Mouse (Mus musculus) heart, postnatal 0 days (tissue): ENCODE data around the gene Ccdc110. TPM values are rescaled to one million over a fixed set of nuclear protein-coding genes. Genes with fewer than 3 reads are reported as not detected.

ENCODE experiments used
- ATAC-seq: fragments of 200-750 bp; cut with Nextera tagmentation; 2 replicates; pipeline ENCODE4 v1.8.0; 2017; ENCODE audit warnings: low read depth, moderate number of reproducible peaks, moderate library complexity; ENCODE audit not compliant: insufficient read depth
- DNase-seq: peaks from one replicate; pipeline ENCODE4 v3.0.0-alpha.2; 2016; ENCODE audit warnings: low spot score
- H3K27ac ChIP-seq: fragments of 300-500 bp; sonication (generic); 2 replicates; pipeline ENCODE4 v1.5.1; 2014; ENCODE audit warnings: low read depth, mild to moderate bottlenecking
- H3K27me3 ChIP-seq: fragments of 300-500 bp; sonication (generic); 2 replicates; pipeline ENCODE4 v1.6.1; 2014; ENCODE audit warnings: low read length, mixed read lengths; ENCODE audit not compliant: control insufficient read depth, insufficient read depth
- H3K36me3 ChIP-seq: fragments of 300-500 bp; sonication (generic); replicated peaks from 2 replicates; pipeline ENCODE4 v1.6.1; 2014; ENCODE audit warnings: low read length, mixed read lengths; ENCODE audit not compliant: control insufficient read depth, insufficient read depth
- H3K4me1 ChIP-seq: fragments of 300-500 bp; sonication (generic); 2 replicates; pipeline ENCODE4 v1.6.1; 2014; ENCODE audit warnings: antibody characterized with exemption; ENCODE audit not compliant: control insufficient read depth, insufficient read depth
- H3K4me2 ChIP-seq: fragments of 300-500 bp; sonication (generic); 2 replicates; pipeline ENCODE4 v1.6.1; 2014; ENCODE audit warnings: low read depth, mild to moderate bottlenecking, low read length, moderate library complexity
- H3K4me3 ChIP-seq: fragments of 300-500 bp; sonication (generic); 2 replicates; pipeline ENCODE4 v1.5.1; 2014; ENCODE audit warnings: low read depth, low read length
- H3K9ac ChIP-seq: fragments of 300-500 bp; sonication (generic); replicated peaks from 2 replicates; pipeline ENCODE4 v1.6.1; 2014; ENCODE audit warnings: low read depth, low read length, mixed read lengths
- H3K9me3 ChIP-seq: fragments of 300-500 bp; sonication (generic); replicated peaks from 2 replicates; pipeline ENCODE4 v1.6.1; 2016; ENCODE audit warnings: low read length; ENCODE audit not compliant: control insufficient read depth
- CTCF ChIP-seq: IDR thresholded peaks from 2 replicates; pipeline ENCODE4 v1.5.1; 2016; ENCODE audit warnings: antibody characterized with exemption, control low read depth, low read depth
- EP300 ChIP-seq: IDR thresholded peaks from 2 replicates; pipeline ENCODE4 v1.6.1; 2016; ENCODE audit warnings: antibody characterized with exemption, low read depth
- WGBS: fragments of 180-500 bp; shearing (Covaris S2); extraction: QIAGEN DNeasy Blood & Tissue Kit; methylation state at CpG from one replicate; pipeline ENCODE4 v1.1.7; 2014; 5-methylcytosine and 5-hydroxymethylcytosine counted together
- polyA plus RNA-seq: library from polyadenylated mRNA; unstranded; fragments of >200 nt; fragmentation: Nextera tagmentation; extraction: Ambion mirVana; gene quantifications from 2 replicates; pipeline ENCODE4 v1.2.1, GENCODE M21; 2015
- total RNA-seq: library from RNA; depleted of rRNA; stranded (reverse); fragments of >200 nt; gene quantifications from 2 replicates; pipeline ENCODE4 v1.2.3, GENCODE M21; 2014; ENCODE audit warnings: low replicate concordance; rRNA removed

Gene Ccdc110
- total RNA-seq (not detected in 2 replicates), polyA plus RNA-seq (not detected in 2 replicates)

DNA sequence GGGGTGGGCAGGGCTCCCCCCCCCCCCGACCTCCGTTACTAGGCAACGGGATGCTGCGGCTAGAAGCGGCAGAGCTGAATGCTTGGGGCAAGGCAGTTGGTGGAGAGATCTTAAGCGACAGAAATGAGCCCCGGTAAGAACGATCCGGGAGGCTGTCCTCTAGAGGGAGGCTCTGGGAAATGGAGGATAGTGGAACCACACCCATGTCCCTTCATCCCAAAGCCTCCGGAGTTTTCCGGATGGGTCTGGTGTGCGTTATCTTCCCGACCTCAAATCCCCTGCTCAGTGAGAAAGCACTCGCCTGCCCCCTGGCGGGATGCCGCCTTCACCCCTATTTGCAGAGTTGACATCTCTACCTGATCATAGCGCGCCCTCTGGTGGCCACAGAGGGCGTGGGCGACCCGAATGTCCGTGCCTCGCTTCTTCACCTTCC is at the start of gene Ccdc110:
Gene Ccdc110 (plus strand): TSS at position 38 of the 433 bp plus-strand sequence.
- 4% methylated on average over 23 of the region's 23 CpGs for WGBS
- H3K4me1 ChIP-seq: peaks cover 6% of the 10 kb centered on the region; the same call in 1 of the 2 replicates
- H3K27ac ChIP-seq: no peak within 1 kb of the TSS
- H3K4me3 ChIP-seq: peak within 1 kb of the TSS; percentile 11; the same call in 1 of the 2 replicates
- ATAC-seq: peak; percentile 94
- H3K36me3 ChIP-seq: no peaks in the 10 kb centered on the region
- no peak for TF ChIP-seq EP300
- TF ChIP-seq CTCF: peak; percentile 100
- peak within 1 kb of the TSS; percentile 21 for H3K4me2 ChIP-seq
- H3K9ac ChIP-seq: no peak within 1 kb of the TSS
- peak; percentile 91 for DNase-seq
- H3K27me3 ChIP-seq: no peaks in the 10 kb centered on the region
- H3K9me3 ChIP-seq: peaks cover 5% of the 10 kb centered on the region; the same call in 1 of the 2 replicates

GRCm38 (mm10) chr8:45885202-45885685 is 49.2 kb upstream of the Ccdc110 start, which contains the start of gene Pdlim3:
Gene Pdlim3 (plus strand): TSS chr8:45885461.
- ATAC-seq (peak; percentile 91), DNase-seq (peak; percentile 87)
- H3K4me1 ChIP-seq: 0 out of 2 replicates have a peak, but pooled peaks cover 3% of the 10 kb centered on the region
- peak within 1 kb of the TSS; percentile 85 for H3K4me2 ChIP-seq
- TF ChIP-seq EP300: no peak
- no peaks in the 10 kb centered on the region for H3K27me3 ChIP-seq
- H3K27ac ChIP-seq: peak within 1 kb of the TSS; percentile 90
- no peaks in the 10 kb centered on the region for H3K36me3 ChIP-seq
- 1% methylated on average over 22 of the region's 22 CpGs for WGBS
- H3K9me3 ChIP-seq: no peaks in the 10 kb centered on the region
- peak within 1 kb of the TSS; percentile 69 for H3K9ac ChIP-seq
- peak within 1 kb of the TSS; percentile 66 for H3K4me3 ChIP-seq

DNA sequence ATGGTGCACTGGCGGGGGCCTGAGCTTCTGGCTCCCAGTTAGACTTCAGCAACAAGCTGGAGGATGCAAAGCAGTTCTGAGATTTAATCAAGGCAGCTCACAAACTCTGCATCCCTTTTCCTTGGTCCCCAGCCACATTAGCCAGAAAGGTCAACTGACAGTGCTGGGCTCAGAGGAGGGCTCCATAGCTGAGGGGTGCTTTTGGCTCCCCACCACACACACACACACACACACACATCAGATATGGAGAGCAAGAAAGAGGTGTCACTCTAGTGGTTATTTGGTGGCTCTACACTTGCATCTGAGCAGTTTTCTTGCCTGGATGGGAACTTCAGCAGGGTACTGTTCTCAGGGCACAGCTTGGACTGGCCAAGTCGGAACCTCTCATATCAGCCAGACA is 48.6 kb upstream of the Ccdc110 start:
- Histone ChIP-seq H3K4me3 (peak overlapping the region; percentile 66), H3K4me2 (peak overlapping the region; percentile 85), H3K36me3 (no peaks in the 10 kb centered on the region), H3K9ac (peak overlapping the region; percentile 69), H3K9me3 (no peaks in the 10 kb centered on the region), H3K4me1 (0 out of 2 replicates have a peak, but pooled peaks cover 3% of the 10 kb centered on the region), H3K27ac (peak overlapping the region; percentile 90), H3K27me3 (no peaks in the 10 kb centered on the region)
- peak; percentile 51 for TF ChIP-seq CTCF
- no peak for TF ChIP-seq EP300
- ATAC-seq: peak; percentile 74
- 9% methylated on average over 2 of the region's 2 CpGs for WGBS
- peak; percentile 78 for DNase-seq

GRCm38 (mm10) chr8:45889737-45890136 is 44.7 kb upstream of the Ccdc110 start:
- Histone ChIP-seq H3K36me3 (peaks cover 2% of the 10 kb centered on the region; the same call in 1 of the 2 replicates), H3K27me3 (no peaks in the 10 kb centered on the region), H3K9me3 (no peaks in the 10 kb centered on the region), H3K9ac (no peak overlapping the region), H3K4me3 (no peak overlapping the region), H3K4me1 (0 out of 2 replicates have a peak, but pooled peaks cover 3% of the 10 kb centered on the region), H3K27ac (no peak overlapping the region), H3K4me2 (no peak overlapping the region)
- WGBS: 91% methylated on average over 7 of the region's 7 CpGs
- no peak for DNase-seq
- ATAC-seq: no peak
- TF ChIP-seq EP300 (no peak), CTCF (no peak)

DNA sequence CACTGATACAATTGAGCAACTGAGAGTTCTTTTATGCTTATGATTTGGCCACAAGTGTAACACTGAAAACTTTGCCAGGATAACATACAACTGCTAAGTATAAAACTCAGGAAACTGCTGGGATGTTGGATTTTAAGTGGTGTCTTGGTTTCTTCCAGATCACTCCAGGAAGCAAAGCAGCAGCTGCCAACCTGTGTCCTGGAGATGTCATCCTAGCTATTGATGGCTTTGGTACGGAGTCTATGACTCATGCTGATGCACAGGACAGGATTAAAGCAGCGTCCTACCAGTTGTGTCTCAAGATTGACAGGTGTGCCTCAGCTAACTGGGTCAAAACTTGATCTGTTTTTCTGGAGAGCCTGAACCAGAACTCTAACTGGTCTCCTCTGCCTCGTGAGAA is 37.8 kb upstream of the Ccdc110 start:
- Histone ChIP-seq H3K9ac (no peak overlapping the region), H3K9me3 (no peaks in the 10 kb centered on the region), H3K36me3 (peaks cover 8% of the 10 kb centered on the region), H3K27ac (no peak overlapping the region), H3K4me3 (no peak overlapping the region), H3K27me3 (no peaks in the 10 kb centered on the region), H3K4me1 (no peaks in the 10 kb centered on the region; the same call in none of the 2 replicates), H3K4me2 (no peak overlapping the region)
- no peak for DNase-seq
- WGBS: 72% methylated on average over 3 of the region's 3 CpGs
- no peak for ATAC-seq
- no peak for TF ChIP-seq CTCF
- no peak for TF ChIP-seq EP300
